Mouse (Mus musculus) adrenal gland, postnatal 25 days (tissue): ENCODE measurements around the gene Bet1. TPM values are rescaled to one million over a fixed set of nuclear protein-coding genes. Genes with fewer than 3 reads are reported as not detected.

Source experiments
- DNase-seq: peaks from one replicate; pipeline ENCODE4 v3.0.0; 2021; ENCODE audit warnings: mixed read lengths
- long read RNA-seq: library from polyadenylated mRNA; stranded (forward); transcript quantifications from one replicate; pipeline ENCODE4 v2.0.0, GENCODE M21; 2021
- total RNA-seq: library from RNA; stranded (reverse); gene quantifications from 2 replicates; pipeline ENCODE4 v1.2.3, GENCODE M21; 2021

The Bet1 gene
- 43.7 and 60.9 TPM in 2 replicates for total RNA-seq
- long read RNA-seq, transcript Bet1-201 (4 exons, 1,516 nt) = major isoform, 47 of 66 reads
- long read RNA-seq, partial matches to known transcripts = 0 of 66 reads
- long read RNA-seq, other reads (novel, unspliced or antisense) = 17 of 66 reads

DNA sequence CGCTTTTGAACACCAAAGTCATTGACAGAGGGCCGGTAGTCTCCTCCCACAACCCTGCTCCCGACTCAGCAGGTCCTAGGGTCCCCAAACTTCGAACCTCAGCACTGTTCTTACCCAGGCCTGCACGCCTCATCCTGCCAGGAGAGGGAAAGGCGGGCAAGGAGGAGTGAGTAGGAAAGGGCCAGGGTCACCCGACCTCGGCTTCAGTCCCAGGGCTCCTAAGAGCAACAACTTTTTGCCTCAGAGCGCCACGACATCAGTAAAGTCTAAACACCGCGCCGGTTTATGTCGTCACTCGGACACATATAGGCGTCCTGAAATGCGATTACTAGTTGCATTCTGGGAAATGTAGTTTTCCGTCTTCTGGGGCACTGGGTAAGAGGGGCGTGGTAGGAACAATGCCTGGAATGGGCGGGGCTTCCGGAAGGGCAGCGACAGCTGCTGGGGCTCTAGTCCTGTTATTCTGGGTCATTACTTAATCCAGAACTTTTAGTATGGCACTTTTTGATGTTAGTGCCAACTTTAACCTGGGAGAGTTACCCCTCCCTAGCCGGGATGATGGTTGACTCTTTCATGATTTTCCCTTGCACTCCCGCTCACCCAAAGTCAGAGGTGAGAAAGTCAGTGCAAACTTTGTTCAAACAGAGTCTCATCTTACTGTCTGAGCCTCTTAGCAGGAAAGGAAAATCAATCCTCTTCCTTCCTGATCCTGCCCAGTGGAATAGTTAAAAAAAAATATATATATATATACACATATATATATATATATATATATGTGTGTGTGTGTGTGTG lies at the start of gene Bet1:
Gene Bet1 (minus strand): TSS at position 310 of the 792 bp plus-strand sequence.
- peak; percentile 88 for DNase-seq

DNA sequence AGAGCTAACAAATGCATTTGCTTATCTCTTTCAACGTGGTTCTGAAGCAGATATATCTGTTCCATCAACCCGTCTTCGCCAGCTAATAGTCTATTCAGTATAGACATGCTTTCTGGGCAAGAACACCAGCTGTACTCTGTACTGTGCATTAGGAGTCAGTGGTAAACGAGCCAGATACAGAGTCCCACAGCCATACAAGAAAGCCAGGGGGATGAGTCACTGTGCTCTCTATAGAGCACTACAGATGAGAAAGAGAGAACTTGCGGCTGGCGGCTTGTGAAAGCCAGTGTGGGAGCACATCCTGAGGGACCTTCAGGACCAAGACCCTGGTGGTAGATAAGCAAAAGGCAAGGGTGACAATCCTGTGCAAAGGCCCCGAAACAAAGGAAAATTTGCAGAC lies 45.5 kb upstream of the Bet1 start:
- no peak for DNase-seq

DNA sequence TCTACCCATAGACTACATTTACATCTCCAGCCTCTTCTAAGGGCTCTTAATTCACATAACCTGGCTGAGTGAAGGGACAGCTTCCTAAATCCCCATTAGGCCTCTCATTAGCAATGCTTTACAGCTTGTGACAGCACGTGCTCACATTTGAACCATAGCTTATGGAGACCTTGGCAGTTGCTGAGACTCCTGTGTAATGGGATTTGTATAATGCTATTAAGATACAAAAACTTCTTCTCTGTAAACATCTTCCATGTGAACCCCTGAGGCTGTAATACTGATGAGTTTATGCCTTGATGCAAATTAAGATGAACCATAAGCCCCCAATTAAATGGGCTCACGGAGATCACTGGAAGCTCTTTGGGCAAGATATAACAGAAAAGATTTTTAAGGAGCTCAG lies 44.4 kb upstream of the Bet1 start:
- no peak for DNase-seq

DNA sequence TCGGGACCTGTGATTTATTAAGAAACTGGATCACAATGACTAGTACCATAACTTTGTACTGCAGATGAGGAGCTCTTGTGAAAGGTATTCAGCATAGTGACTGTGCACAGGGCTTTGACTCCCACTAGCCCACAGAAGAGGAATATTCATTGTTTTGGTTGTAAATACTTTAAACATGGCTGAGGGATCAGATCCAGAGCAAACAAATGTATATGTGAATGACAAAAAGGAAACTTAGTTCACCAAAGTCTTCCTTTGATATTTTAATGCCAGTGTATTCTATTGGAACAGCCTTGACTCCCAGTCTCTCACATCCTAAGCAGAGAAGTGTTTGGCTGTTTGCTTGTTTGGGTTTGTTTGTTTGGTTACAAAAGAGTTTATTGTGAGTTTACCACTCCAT lies 31.8 kb upstream of the Bet1 start:
- DNase-seq = no peak

DNA sequence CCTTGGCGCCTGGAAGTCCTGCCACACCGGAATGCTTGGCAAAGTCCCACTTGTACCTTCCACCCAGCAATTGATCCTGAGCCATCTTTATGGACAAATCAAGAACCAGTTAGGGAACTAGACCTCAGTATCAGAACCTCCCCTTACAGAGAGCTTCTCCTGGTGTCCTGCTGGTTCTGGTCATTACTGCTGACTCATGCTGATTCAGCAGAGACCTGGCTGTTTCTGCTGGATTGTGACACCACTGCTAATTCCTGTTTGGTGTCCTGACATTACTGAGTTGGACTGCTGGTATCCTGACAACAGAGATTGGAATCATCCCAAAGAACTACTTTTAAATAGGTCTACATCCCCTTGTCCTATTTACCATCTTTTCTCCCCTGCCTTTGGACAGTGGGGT lies 3.7 kb upstream of the Bet1 start:
- DNase-seq = no peak

DNA sequence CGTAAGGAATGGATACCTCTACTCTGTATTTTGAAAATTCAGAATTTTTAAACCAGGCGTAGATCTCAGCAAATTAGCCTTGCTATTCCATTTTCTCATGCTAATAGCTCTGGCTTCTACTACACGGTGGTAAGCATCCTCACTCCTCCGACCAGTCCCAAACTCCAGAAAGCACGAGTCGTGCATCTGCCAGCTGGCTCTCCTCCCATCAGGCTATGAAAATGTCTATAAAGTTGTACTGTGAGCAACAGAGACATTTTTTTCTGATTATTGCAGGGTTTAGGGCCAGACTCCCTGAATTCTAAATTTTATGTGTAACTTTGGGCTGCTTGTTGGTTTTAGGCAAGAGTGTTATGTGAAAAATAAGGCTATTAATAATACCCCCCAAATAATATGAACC lies 14.5 kb downstream of the Bet1 start:
- DNase-seq = no peak

DNA sequence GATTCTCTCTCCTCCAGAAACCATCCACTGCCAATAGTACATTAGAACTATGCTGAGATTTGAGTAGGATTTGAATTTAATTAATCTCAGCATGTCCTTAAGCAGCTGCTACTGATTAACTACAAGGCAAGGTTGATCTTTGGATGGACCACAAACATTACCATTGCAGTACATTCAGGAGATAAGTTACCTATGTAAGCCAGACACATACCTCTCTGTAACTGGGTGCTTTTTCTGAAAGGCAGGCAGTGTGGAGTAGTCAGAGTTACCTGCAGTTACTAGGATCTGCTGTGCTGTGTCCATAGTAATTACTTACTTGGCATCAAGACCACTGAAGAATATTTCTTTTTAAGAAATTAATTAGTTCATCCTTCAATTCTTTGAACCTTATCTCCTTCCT lies 17.1 kb downstream of the Bet1 start:
- no peak for DNase-seq

DNA sequence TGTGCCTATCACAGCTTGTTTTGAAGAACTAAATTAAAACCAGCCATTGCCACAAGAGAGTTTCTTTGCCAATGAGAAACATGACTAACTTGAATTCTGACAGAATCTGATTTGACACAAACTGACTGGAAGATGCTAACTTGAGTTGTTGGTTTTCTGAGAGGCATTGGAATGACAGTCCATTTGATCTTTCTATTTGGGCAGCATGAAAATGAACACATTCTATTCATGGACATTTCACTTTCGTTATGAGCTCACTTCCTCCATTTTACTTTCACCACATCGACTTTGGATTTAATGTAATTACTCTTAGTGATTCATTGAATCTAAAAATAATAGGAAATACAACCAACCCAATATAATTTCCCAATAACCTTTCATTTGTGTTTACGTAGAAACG lies 32.4 kb downstream of the Bet1 start:
- no peak for DNase-seq

DNA sequence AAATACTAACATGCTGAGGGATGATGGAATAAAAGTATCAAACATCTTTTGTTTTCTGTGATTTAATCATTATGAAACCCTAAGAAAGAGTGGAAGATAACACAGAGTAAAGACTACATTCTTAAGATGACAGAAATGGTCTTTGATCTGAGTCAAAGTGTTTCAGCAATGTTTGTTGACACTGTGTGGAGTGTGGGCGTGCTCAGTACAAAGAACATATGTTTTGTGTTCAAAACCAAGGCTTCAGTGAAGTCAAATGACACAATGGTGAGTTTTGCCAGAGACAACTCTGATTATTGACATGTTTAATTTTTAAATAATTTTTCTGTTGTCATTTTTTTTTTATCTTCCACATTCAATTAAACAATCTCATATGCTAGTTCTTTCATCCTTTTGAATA lies 33.9 kb downstream of the Bet1 start:
- DNase-seq = no peak

DNA sequence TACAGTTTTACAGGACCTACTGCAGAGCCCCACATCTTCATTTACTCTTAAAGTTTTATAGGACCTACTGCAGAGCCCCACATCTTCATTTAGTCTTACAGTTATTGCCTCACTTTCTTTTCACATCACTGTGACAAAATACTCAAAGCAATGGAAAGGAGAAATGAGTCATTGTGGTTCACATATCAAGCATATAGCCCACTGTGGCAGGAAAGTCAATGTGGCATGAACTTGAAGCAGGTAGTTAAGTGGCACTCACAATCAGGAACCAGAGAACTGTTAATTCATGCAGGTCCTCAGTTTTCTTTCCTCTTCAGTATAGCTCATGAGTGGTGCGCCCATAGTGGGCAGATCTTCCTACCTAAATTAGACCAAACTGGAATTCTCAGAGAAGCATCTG lies 39.6 kb downstream of the Bet1 start:
- no peak for DNase-seq

DNA sequence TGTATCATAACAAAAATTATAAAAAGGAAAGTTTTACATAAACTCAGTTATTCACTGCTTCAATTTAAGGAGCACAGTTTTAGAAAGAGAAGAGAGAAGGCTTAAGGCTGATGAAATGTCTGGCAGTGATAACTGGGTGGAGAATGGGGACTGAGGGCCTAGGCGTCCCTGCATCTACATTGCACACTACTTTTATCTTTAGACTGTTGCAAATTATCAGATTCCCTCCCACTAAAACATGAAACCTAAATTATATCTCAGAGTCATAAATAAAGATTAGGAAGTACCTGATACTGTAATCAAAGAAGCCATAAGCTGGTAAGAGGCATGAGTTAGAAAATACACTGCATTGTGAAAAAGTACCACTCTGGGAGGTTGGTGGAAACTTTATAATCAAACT lies 45.0 kb downstream of the Bet1 start:
- no peak for DNase-seq

DNA sequence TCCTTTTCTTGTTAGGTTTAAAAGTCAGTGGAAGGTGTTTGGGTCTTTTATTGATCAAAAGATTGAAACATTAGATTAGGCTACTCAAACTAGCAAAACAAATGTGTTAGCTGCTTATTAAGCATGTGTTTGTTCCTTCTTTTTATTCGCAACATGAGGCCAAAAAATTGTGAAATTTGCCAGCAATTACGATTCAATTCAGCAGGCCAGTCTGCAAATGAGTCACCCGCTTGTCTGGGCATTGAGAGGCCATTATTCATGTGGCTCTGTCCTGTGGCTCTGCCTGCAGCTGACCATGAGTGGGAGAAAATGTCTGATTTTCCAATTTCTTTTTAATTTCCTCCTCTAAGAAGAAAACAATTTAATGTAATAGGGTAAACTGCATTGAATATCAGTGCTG lies 55.8 kb downstream of the Bet1 start:
- peak; percentile 2 for DNase-seq

Other genes with a start within 250 kb of the Bet1 start
- 4.1 and 6.0 TPM in 2 replicates for gene Tfpi2, start 98.1 kb downstream of the Bet1 start, total RNA-seq
- gene Gngt1, start 93.2 kb downstream of the Bet1 start, total RNA-seq = not detected in 2 replicates
- gene Gng11, start 83.1 kb downstream of the Bet1 start, total RNA-seq = 23.4 and 29.8 TPM in 2 replicates